Mouse (Mus musculus): ENCODE measurements around the gene Gm867.

Gm867 gene

GRCm38 (mm10) chr10:75936909-75937667 is 3.4 kb downstream of the Gm867 start:
- no peak for DNase-seq (ENCODE audit: low spot score)

DNA sequence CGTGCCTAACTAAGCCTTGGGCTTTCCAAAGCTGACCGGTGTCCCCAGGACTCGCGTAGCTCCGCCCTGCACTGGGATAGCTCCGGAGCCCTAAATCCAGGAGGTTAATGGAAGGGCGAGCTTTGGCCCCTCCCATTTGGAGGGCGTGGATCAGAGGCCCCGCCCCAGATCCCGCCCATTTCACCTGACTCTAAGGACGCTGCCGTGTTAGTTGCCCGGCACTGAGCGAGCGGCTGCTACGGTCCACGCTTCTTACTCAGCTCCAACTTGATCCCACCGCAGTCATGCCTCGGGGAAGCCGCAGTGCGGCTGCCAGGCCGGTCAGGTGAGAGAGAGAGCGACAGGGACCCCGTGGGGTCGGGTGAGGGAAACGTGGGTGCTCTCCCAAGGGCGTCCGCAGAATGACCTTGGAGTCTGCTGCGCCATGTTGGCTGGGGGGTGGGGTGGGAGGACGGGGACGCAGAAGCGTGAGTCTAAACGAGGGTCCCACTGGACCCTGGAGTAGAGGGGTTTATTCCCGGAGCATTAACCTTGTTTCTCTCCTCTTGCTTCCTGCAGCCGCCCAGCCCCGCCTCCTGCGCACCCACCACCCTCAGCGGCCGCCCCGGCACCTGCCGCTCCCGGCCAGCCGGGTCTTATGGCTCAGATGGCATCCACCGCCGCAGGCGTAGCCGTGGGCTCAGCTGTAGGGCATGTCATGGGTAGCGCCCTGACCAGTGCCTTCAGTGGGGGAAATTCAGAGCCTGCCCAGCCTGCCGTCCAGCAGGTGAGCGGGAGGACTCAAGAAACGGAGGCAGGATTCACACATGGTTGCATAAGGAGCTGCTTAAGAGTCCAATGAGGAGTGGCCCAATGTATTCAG is 4.6 kb downstream of the Gm867 start, which contains the start of gene Mmp11:
Gene Mmp11 (minus strand): TSS at position 817 of the 862 bp plus-strand sequence.
- DNase-seq (ENCODE audit: low spot score) = peak; percentile 93

DNA sequence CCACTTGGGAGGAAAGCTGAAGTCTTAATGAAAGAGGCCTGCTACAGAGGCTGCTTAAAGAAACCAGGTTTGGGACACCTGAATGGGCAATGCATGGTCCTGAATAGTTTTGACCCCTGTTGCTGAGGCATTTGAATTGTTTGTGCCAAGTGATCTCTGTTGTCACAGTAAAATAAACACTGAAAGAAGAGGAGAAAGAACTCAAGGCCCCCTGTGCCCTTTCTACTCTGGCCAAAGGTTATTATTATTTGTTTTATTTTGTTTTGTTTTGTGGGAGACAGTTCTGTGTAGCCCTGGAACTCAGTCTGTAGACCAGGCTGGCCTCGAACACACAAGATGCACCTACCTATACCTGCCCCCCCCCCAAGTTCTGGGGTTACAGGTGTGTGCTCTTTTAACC is 5.5 kb downstream of the Gm867 start:
- no peak for DNase-seq (ENCODE audit: low spot score)

DNA sequence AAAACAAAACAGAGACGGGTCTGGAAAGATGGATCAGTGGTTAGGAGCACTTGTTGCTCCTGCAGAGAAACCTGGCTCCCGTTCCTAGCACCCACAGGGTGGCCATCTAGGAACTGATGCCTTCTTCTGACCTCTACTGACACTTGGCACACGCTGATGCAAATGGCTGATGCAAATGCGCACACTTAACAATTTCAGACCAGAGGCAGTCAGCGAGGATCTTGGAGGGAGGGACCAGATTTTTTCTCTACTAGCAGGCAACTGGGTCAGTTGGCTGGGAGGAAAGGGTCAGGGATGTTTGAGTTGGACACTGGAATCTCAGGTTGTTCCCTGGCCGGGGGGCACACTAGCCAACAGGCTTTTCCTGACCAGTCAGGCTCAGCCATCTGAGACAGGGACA is 7.6 kb downstream of the Gm867 start, which contains the start of gene Chchd10:
Gene Chchd10 (plus strand): TSS at position 240 of the 400 bp plus-strand sequence.
- no peak for DNase-seq (ENCODE audit: low spot score)

- no peak for DNase-seq (ENCODE audit: low spot score)
These were observed 8.3 kb downstream of the Gm867 start for GRCm38 (mm10) chr10:75932081-75932678.

DNA sequence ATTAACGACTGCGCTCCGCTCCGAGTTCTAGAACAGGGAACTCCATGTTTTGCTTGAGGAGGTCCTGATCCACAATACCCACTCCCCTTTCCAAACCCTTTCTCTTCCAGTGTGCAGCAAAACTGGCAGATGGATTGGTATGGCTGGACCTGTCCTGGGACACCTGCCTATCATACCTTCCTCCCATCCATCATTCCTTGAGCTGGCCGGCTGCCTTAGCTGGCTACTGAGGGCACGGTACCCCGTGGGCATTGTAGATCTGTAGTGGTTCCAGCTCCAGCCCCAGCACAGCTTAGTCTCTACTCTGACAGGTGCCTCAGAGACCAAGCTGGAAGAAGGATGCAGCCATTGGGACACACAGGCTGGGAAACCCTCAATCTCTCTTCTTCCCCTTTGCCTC is 9.2 kb downstream of the Gm867 start:
- DNase-seq (ENCODE audit: low spot score) = no peak

DNA sequence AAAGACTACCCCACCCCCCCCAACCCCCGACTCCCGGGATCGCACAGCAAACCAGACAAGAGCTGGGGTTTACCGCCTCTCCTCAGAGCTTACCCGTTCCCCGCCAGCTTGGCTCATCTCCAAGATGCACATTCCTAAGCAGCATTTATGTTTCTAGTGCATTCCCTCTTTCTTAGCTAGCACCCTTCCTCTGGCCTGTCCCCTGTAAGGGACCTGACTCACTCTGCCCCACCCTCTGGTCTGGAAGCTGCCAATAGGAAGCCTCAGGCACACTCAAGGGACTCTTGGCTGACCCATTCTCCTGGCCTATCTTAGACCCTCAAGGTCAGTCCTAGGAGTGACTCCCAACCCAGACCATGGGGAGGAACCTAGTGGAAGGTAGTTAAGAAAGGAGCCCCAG is 10.2 kb downstream of the Gm867 start:
- no peak for DNase-seq (ENCODE audit: low spot score)

GRCm38 (mm10) chr10:75926396-75926795 is 14.1 kb downstream of the Gm867 start:
- DNase-seq (ENCODE audit: low spot score) = no peak

DNA sequence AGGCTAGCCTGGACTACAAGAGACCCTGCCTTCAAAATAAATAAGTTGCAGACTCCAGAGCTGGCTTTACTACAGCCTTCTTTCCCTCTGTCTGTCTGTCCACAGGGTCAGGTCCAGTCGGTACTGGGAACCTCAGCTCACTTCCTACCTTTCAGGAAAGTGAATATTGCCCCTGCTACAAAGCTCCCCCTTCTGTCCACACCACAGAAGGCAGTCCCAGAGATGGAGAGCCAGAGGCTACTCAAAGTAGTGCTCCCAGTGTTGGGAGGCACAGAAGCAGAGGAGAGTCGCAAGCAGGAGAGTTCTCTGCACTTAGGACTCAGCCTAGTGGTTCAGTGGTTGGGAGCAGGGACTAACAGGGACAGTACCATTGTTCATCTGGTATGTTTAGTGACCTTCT is 16.1 kb downstream of the Gm867 start:
- no peak for DNase-seq (ENCODE audit: low spot score)

DNA sequence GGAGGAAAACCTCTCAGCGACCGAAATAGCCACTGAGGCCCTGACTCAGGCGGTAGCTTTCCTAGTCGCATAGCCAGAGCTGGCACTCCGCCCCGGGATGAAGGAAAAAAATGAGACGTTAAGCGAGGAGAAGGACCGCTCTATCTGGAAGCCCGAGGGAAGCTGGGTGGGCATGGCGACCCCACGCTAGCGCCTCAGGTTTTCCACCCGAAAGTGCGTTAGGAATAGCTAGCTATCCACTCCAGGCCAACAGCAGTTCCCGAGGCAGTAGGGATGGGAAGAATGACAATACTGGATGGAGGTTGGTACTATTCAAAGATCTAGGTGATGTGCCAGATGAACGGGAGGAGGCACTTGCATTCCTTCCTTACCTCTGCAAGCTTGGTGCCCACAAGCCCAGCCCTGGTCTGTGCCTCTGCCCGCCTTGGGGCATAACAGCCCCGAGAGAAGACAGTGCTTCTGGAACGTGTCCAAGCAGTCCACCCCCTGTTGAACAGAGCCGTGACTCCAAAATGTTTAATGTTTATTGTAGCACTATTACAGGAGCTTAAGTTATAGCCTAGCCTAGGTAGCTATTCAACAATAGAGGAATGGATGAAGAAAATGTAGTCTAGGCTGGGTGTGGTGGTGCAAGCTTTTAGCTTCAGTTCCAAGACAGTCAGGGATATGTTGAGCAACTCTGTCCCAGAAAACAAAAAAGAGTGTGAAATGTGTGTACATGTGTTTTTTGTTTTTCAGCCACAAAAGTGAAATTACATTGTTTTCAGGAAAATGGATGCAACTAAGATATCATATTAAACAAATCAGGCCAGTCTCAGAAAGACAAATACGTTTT is 18.5 kb downstream of the Gm867 start:
- no peak for DNase-seq (ENCODE audit: low spot score)

- DNase-seq (ENCODE audit: low spot score) = peak; percentile 93
These were observed 19.3 kb downstream of the Gm867 start, which contains the start of gene Smarcb1 for GRCm38 (mm10) chr10:75921026-75921725. TSS of gene Smarcb1 (minus strand) at chr10:75921617.

DNA sequence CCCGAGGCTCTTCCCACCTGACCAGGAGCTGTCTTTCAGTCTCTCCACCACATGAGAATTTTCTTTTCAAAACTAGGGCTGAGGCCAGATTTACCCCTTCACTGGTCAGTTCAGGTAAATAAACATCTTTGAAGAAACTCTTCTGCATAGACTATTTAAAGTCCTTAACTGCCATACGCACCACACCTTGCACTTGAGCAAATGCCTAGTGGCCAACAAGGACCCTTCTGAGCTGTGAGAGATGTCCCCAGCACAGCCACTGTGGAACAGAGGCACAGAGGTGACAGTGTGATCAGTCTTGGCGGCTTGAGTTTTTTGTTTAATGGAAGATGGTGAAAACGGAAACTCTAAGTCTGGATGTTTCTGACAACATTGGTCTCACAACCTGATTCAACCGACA is 21.4 kb downstream of the Gm867 start:
- no peak for DNase-seq (ENCODE audit: low spot score)

- DNase-seq (ENCODE audit: low spot score) = no peak
These were observed 23.6 kb downstream of the Gm867 start for GRCm38 (mm10) chr10:75916840-75917239.

GRCm38 (mm10) chr10:75915557-75915956 is 24.9 kb downstream of the Gm867 start:
- no peak for DNase-seq (ENCODE audit: low spot score)

- no peak for DNase-seq (ENCODE audit: low spot score)
These were observed 27.4 kb downstream of the Gm867 start for GRCm38 (mm10) chr10:75913013-75913589.

GRCm38 (mm10) chr10:75910698-75911097 is 29.8 kb downstream of the Gm867 start:
- DNase-seq (ENCODE audit: low spot score) = no peak

- no peak for DNase-seq (ENCODE audit: low spot score)
These were observed 33.6 kb downstream of the Gm867 start for GRCm38 (mm10) chr10:75906882-75907281.

DNA sequence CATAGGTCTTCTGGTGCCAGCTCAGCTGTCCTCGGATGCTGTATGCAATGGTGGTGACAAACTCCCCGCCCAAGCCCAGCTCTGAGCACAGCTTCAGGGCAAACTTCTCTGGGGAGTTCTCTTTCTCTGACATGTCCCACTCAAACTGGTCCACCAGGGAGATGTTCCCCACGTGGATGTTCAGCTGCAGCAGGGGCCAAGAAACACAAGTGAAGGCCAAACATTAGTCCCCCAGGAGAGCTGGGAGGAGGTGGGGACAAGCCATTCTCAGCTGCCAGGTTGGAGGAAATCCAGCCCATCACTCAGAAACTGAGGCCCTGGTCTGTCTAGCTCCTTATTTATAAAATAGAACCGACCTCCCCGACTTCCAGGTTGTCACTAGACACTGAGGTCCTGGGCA is 36.1 kb downstream of the Gm867 start:
- no peak for DNase-seq (ENCODE audit: low spot score)

DNA sequence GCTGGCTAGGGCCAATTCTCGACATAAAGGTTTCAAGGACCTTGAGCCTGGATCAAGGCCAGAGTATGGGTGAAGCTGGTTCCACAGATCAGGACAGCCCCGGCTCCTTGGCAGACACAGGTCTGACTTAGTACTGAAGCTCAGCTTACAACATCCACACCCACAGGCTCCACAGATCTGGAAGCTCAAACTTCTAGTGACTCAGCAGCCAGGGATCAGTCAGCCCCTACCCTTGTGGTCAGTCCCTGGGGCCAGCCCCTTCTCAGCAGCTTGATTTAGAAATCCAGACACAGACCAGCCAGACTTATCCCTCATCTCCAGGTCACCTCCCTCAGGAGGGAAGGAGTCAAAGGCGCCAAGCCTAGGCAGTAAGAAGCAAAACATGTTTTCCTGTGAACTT is 41.6 kb downstream of the Gm867 start:
- DNase-seq (ENCODE audit: low spot score) = no peak

DNA sequence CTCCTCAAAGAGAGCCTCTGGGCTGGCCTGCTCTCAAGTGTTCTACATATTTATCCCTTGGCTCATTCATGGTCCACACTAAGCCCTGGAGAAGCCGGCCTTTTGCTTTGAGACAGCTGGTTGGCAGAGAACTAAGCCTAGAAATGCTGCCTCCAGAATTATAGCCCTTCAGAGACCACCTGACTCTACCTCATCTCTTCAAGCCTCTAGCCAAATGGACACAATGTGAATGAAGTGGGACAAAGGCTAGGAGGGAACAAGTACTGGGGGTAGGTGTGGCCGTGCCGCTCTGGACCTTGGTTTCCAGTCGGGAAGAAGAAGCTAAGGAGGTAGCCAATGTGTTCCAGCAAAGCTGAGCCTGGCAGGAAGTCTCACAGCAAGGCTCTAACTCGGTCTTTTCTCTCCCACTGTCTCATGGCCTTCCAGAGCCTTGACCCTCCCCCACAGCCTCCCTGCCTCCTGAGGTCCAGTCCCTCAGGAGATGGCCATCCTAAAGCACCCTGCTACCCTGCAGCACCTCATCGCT is 42.4 kb downstream of the Gm867 start:
- no peak for DNase-seq (ENCODE audit: low spot score)

Measured in c-Kit-positive CD71-positive TER-119-positive erythroid progenitor cells, embryonic 14.5 days (primary cell).